Mouse (Mus musculus): ENCODE data around the gene Zfp804b. TPM values are rescaled to one million over a fixed set of nuclear protein-coding genes. Genes with fewer than 3 reads are reported as not detected.
A peak's percentile ranks its signal among the peaks of the same experiment; 100 is the strongest.

The Zfp804b gene
- polyA plus RNA-seq, 1 experiment: 0.66 TPM

DNA sequence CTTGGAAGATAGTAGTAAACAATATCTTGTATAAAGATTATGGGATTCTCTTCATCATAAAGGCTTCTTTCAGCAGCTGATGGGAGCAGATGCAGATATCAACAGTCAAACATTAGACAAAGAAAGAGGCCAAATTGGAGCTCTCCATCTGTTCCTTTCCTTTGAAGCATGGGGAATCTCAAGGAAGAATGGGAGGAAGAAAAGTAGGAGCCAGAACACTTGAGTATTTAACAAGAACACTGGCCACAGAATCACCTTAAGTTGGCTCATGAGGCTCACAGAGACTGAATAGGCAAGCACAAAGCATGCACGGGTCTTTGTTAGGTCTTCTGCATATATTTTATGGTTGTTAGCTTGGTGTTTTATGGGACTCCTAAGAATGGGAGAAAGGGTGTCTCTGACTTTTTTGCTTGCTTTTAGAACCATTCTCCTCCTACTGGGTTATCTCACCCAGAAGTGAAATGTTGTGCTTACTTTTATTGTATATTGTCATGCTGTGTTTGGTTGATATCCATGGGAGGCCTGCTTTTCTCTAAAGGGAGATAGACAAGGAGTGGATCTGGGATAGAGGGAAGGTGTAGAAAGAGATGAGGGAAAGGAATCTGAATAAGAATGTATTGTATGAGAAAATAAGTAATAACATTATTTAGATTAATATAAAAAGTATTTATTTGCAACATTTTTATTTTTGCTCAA lies 270.5 kb downstream of the Zfp804b start:
- DNase-seq (ENCODE audit: low read depth): peak; percentile 54
- no peak for TF ChIP-seq POLR2A (IDR thresholded peaks at IDR 0.05; ENCODE audit: borderline replicate concordance, extremely low read depth, insufficient read depth, insufficient read length, poor library complexity, severe bottlenecking)
- no peak for TF ChIP-seq CTCF (IDR thresholded peaks at IDR 0.05; ENCODE audit: borderline replicate concordance, extremely low read depth, insufficient read depth, insufficient read length)

GRCm38 (mm10) chr5:7007468-7007867 lies 337.1 kb downstream of the Zfp804b start:
- TF ChIP-seq POLR2A (IDR thresholded peaks at IDR 0.05; ENCODE audit: borderline replicate concordance, extremely low read depth, insufficient read depth, insufficient read length, poor library complexity, severe bottlenecking): no peak
- DNase-seq (ENCODE audit: low read depth): peak; percentile 35

- DNase-seq (ENCODE audit: low read depth): no peak
- TF ChIP-seq POLR2A (IDR thresholded peaks at IDR 0.05; ENCODE audit: borderline replicate concordance, extremely low read depth, insufficient read depth, insufficient read length, poor library complexity, severe bottlenecking) (no peak), CTCF (IDR thresholded peaks at IDR 0.05; ENCODE audit: borderline replicate concordance, extremely low read depth, insufficient read depth, insufficient read length) (no peak)
Observed at GRCm38 (mm10) chr5:6983993-6984392, 360.6 kb downstream of the Zfp804b start.

DNA sequence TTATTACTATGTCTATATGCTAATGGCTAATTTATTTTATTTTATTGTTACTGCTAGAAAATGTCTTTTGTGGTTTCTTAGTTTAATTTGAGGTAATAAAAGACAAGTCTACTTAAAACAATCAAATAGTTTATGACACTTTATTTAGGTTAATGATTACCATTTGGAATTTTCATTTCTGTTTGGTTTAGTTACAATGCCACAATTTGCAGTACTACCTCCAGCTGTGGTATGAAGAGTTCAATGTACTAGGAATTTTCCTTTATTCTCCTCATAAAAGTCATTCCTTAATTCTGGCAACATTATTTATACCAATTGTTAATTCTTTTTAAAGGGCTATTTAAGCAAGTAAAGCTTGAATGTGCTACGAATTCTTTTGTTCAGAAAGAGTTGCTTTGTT lies 409.7 kb downstream of the Zfp804b start:
- no peak for TF ChIP-seq CTCF (IDR thresholded peaks at IDR 0.05; ENCODE audit: borderline replicate concordance, extremely low read depth, insufficient read depth, insufficient read length)
- no peak for TF ChIP-seq POLR2A (IDR thresholded peaks at IDR 0.05; ENCODE audit: borderline replicate concordance, extremely low read depth, insufficient read depth, insufficient read length, poor library complexity, severe bottlenecking)
- no peak for DNase-seq (ENCODE audit: low read depth)

DNA sequence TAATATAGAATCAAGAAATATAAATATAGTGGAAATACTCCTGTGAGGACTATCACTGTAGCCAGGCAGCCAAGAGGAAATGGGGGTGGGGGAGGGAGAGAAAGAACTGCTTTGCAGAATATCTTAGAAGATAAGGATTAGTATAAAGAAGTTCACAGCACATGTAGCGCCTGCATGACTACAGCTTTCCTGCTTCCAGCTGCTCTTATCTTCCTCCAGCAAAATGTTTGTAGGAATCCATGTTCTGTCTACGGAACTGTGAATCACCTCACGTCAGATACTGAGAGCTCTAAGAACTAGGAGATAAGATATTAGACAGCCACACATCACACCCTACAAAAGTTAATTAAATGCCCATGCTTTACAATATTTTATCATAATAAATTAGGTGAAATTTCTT lies 433.3 kb downstream of the Zfp804b start:
- TF ChIP-seq POLR2A (IDR thresholded peaks at IDR 0.05; ENCODE audit: borderline replicate concordance, extremely low read depth, insufficient read depth, insufficient read length, poor library complexity, severe bottlenecking) (no peak), CTCF (IDR thresholded peaks at IDR 0.05; ENCODE audit: borderline replicate concordance, extremely low read depth, insufficient read depth, insufficient read length) (no peak)
- no peak for DNase-seq (ENCODE audit: low read depth)

GRCm38 (mm10) chr5:6881396-6881795 lies 463.2 kb downstream of the Zfp804b start:
- no peak for DNase-seq (ENCODE audit: low read depth)
- no peak for TF ChIP-seq POLR2A (IDR thresholded peaks at IDR 0.05; ENCODE audit: borderline replicate concordance, extremely low read depth, insufficient read depth, insufficient read length, poor library complexity, severe bottlenecking)
- no peak for TF ChIP-seq CTCF (IDR thresholded peaks at IDR 0.05; ENCODE audit: borderline replicate concordance, extremely low read depth, insufficient read depth, insufficient read length)

- DNase-seq (ENCODE audit: low read depth): no peak
- no peak for TF ChIP-seq POLR2A (IDR thresholded peaks at IDR 0.05; ENCODE audit: borderline replicate concordance, extremely low read depth, insufficient read depth, insufficient read length, poor library complexity, severe bottlenecking)
- no peak for TF ChIP-seq CTCF (IDR thresholded peaks at IDR 0.05; ENCODE audit: borderline replicate concordance, extremely low read depth, insufficient read depth, insufficient read length)
Observed at GRCm38 (mm10) chr5:6871566-6871965, 473.0 kb downstream of the Zfp804b start.

DNA sequence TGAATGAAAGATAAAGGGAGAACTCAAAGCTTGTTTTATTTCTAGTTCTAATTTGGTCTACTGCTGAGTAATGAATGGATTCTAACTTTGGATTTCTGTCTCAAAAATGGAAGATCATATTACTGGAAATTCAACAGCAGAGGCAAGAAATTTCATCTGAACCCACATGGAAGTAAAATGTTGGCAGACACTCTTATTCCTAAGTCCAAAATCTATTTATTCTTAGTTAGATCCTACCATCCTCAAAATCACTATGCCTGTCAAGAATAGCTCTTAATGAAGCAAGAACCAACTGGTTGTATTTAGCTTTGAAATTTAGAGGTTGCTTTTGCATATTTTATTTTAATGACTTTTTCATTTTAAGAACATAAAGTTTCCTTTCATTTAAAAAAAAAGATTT lies 473.6 kb downstream of the Zfp804b start:
- TF ChIP-seq CTCF (IDR thresholded peaks at IDR 0.05; ENCODE audit: borderline replicate concordance, extremely low read depth, insufficient read depth, insufficient read length) (no peak), POLR2A (IDR thresholded peaks at IDR 0.05; ENCODE audit: borderline replicate concordance, extremely low read depth, insufficient read depth, insufficient read length, poor library complexity, severe bottlenecking) (no peak)

DNA sequence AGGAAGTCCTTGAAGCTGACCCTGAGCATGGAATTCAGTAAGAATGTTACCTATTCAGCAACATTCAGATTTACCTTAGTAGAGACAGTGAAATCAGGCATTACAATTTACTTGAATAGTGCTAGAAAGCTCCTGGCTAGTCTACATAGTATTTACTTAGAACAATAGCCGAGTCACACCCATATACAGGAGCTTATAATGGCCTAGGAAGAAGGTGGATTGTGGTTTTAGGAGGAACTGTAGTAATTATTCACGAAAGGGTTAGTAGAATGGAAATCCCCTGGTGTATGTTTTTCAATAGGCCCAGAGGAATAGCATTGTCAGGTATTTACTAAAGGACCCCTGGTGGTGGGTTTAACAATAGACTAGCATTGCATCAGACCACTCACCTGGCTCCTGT lies 549.2 kb downstream of the Zfp804b start:
- no peak for DNase-seq (ENCODE audit: low read depth)

More for the DNA sequence above, 473.6 kb downstream of the Zfp804b start:
- no peak for DNase-seq (ENCODE audit: low read depth)

GRCm38 (mm10) chr5:6769357-6769892 lies 575.1 kb downstream of the Zfp804b start:
- no peak for DNase-seq (ENCODE audit: low read depth)
- no peak for TF ChIP-seq CTCF (IDR thresholded peaks at IDR 0.05; ENCODE audit: borderline replicate concordance, extremely low read depth, insufficient read depth, insufficient read length)
- no peak for TF ChIP-seq POLR2A (IDR thresholded peaks at IDR 0.05; ENCODE audit: borderline replicate concordance, extremely low read depth, insufficient read depth, insufficient read length, poor library complexity, severe bottlenecking)

More for the DNA sequence above, 549.2 kb downstream of the Zfp804b start:
- TF ChIP-seq CTCF (IDR thresholded peaks at IDR 0.05; ENCODE audit: borderline replicate concordance, extremely low read depth, insufficient read depth, insufficient read length): no peak
- TF ChIP-seq POLR2A (IDR thresholded peaks at IDR 0.05; ENCODE audit: borderline replicate concordance, extremely low read depth, insufficient read depth, insufficient read length, poor library complexity, severe bottlenecking): no peak

Other genes starting within 250 kb of the Zfp804b start
- gene Tex47, start 40.6 kb downstream of the Zfp804b start, polyA plus RNA-seq (2012; rRNA removed): not detected in 2 replicates